Mouse (Mus musculus) stomach, embryonic 14.5 days (tissue): ENCODE measurements around the gene Tmem117. TPM values are rescaled to one million over a fixed set of nuclear protein-coding genes. Genes with fewer than 3 reads are reported as not detected.

ENCODE experiments used
- ATAC-seq: fragments of 200-750 bp; cut with Nextera tagmentation; 2 replicates; pipeline ENCODE4 v1.8.0; 2017; ENCODE audit warnings: low read depth, moderate TSS enrichment; ENCODE audit not compliant: insufficient number of reproducible peaks, insufficient read depth, low FRiP score
- H3K27ac ChIP-seq: fragments of 300-500 bp; sonication (generic); 2 replicates; pipeline ENCODE4 v1.5.1; 2014; ENCODE audit warnings: mild to moderate bottlenecking, low read length, moderate library complexity, mixed read lengths
- H3K27me3 ChIP-seq: fragments of 300-500 bp; sonication (generic); 2 replicates; pipeline ENCODE4 v1.6.1; 2014; ENCODE audit warnings: low read length, control low read depth, mixed read lengths; ENCODE audit not compliant: control insufficient read depth, insufficient read depth
- H3K36me3 ChIP-seq: fragments of 300-500 bp; sonication (generic); 2 replicates; pipeline ENCODE4 v1.6.1; 2014; ENCODE audit warnings: mild to moderate bottlenecking, control low read depth, low read length, moderate library complexity, mixed read lengths; ENCODE audit not compliant: control insufficient read depth, insufficient read depth
- H3K4me1 ChIP-seq: fragments of 300-500 bp; sonication (generic); 2 replicates; pipeline ENCODE4 v1.6.1; 2014; ENCODE audit warnings: low read length, control low read depth, mixed read lengths; ENCODE audit not compliant: control insufficient read depth, insufficient read depth
- H3K4me2 ChIP-seq: fragments of 300-500 bp; sonication (generic); replicated peaks from 2 replicates; pipeline ENCODE4 v1.6.1; 2014; ENCODE audit warnings: low read depth, low read length, control low read depth
- H3K4me3 ChIP-seq: fragments of 300-500 bp; sonication (generic); 2 replicates; pipeline ENCODE4 v1.5.1; 2014; ENCODE audit warnings: low read depth, low read length, control low read depth
- H3K9ac ChIP-seq: fragments of 300-500 bp; sonication (generic); replicated peaks from 2 replicates; pipeline ENCODE4 v1.6.1; 2014; ENCODE audit warnings: low read depth, mild to moderate bottlenecking, control low read depth, low read length, moderate library complexity, mixed read lengths
- H3K9me3 ChIP-seq: fragments of 300-500 bp; sonication (generic); 2 replicates; pipeline ENCODE4 v1.6.1; 2016; ENCODE audit warnings: low read depth, low read length, control low read depth; ENCODE audit not compliant: control insufficient read depth
- WGBS: fragments of 180-500 bp; shearing (Covaris S2); extraction: QIAGEN DNeasy Blood & Tissue Kit; methylation state at CpG from one replicate; pipeline ENCODE4 v1.1.7; 2014; 5-methylcytosine and 5-hydroxymethylcytosine counted together
- polyA plus RNA-seq: library from polyadenylated mRNA; unstranded; fragments of >200 nt; fragmentation: Nextera tagmentation; extraction: Ambion mirVana; gene quantifications from 2 replicates; pipeline ENCODE4 v1.2.1, GENCODE M21; 2014

The Tmem117 gene
- polyA plus RNA-seq, 1 experiment from 2014 or later, result 3.8 TPM

DNA sequence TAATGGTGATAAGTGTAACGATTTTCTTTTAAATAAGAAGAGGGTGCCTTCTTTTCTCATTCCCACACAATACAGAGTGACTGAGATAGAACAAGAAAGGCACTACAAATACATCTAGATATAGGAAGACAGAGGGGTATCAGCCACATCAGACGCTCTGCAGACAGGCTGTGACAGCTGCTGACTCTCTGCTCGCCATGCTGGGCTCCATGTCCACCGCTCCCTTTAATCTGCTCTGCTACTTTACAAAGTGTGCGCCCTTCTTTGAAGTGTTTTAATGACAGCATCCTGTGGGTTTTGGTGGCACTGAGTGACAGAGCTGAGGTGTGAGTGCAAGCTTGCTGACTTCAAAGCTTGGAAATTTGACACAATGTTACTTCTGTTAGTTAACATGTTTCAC, 314.9 kb downstream of the Tmem117 start:
- no peak for ATAC-seq
- Histone ChIP-seq H3K4me3 (no peak overlapping the region), H3K4me1 (no peaks in the 10 kb centered on the region), H3K9ac (no peak overlapping the region), H3K36me3 (no peaks in the 10 kb centered on the region), H3K4me2 (no peak overlapping the region), H3K9me3 (no peaks in the 10 kb centered on the region), H3K27ac (no peak overlapping the region), H3K27me3 (no peaks in the 10 kb centered on the region)
- 62% methylated on average over 5 of the region's 5 CpGs for WGBS

DNA sequence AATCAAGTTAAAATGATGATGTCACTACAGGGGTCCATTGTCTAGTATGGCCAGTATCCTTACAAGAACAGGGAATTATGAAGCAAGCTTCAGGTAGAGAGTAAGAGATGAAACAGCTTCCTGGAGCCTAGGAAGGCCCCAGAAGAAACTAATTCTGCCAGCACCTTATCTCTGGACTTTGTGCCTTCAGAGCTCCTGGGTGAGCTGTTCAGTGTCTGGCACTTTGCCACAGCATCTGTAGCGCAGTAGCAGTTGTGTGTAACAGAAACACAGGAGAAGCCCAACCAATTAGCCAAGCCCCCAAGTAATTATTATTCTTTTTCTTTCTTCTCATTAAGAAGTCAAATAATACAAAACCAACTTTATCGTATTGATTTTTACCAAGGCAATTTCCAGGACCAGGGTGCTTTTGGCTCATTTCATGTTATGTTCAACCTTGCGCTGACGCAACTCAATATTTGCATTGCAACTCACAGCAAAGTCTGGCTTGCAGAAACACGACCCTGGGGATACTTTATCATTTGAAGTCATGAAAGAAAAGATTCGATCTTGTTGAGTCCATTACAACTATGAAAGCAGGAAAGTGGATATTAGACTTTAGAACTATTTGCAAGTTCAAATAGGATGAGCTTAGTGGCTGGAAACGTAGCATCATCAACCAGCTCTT, 322.5 kb downstream of the Tmem117 start:
- Histone ChIP-seq H3K4me2 (no peak overlapping the region), H3K4me1 (no peaks in the 10 kb centered on the region), H3K27ac (no peak overlapping the region), H3K4me3 (no peak overlapping the region), H3K36me3 (no peaks in the 10 kb centered on the region), H3K9me3 (no peaks in the 10 kb centered on the region), H3K9ac (no peak overlapping the region), H3K27me3 (no peaks in the 10 kb centered on the region)
- WGBS, result 68% methylated on average over 7 of the region's 7 CpGs
- no peak for ATAC-seq

DNA sequence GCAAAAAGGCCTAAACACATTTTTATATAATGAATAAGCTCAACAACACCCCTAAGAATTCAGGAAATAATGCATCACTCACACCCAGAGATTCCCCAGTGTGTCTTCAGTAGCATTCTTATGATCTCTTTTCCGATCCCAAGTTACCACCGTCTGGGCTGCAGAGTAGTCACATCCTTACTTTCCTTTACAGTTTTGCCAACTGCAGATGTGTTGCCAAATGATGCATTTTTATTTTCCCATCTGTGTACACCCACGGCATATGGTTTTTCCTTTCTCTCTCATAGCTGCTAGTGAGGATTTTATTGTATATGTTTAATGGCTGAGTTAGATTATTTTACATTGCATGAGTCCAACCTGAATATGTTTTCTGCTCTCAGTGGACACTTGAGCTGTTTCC, 327.7 kb downstream of the Tmem117 start:
- Histone ChIP-seq H3K27me3 (no peaks in the 10 kb centered on the region), H3K36me3 (no peaks in the 10 kb centered on the region), H3K27ac (no peak overlapping the region), H3K9ac (no peak overlapping the region), H3K4me2 (no peak overlapping the region), H3K9me3 (no peaks in the 10 kb centered on the region), H3K4me3 (no peak overlapping the region), H3K4me1 (no peaks in the 10 kb centered on the region)
- WGBS, result 75% methylated on average over 3 of the region's 3 CpGs
- ATAC-seq, result no peak

DNA sequence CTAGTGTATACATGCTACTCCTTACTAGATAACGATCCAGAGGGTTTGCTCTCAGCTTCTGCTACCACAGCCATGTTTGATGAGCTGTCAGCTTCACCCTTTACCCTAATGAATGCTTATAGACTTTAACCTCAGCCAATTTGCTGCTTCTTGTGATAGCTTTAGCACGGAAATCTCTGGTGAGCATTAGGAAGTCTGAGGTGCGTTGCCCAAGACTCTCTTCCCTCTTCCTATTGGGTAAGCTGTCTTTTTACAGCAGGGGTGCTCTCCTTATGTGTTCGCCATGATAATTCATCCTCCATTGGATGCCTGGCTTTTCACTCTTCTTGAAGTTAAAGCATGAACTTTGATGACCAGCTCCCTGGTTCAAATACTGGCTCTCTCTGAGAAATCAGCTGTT, 328.2 kb downstream of the Tmem117 start:
- no peaks in the 10 kb centered on the region for H3K36me3 ChIP-seq
- 67% methylated on average over 4 of the region's 4 CpGs for WGBS
- no peaks in the 10 kb centered on the region for H3K4me1 ChIP-seq
- no peak overlapping the region for H3K9ac ChIP-seq
- no peaks in the 10 kb centered on the region for H3K27me3 ChIP-seq
- no peak overlapping the region for H3K4me3 ChIP-seq
- H3K4me2 ChIP-seq, result no peak overlapping the region
- H3K27ac ChIP-seq, result no peak overlapping the region
- H3K9me3 ChIP-seq, result no peaks in the 10 kb centered on the region
- ATAC-seq, result no peak

DNA sequence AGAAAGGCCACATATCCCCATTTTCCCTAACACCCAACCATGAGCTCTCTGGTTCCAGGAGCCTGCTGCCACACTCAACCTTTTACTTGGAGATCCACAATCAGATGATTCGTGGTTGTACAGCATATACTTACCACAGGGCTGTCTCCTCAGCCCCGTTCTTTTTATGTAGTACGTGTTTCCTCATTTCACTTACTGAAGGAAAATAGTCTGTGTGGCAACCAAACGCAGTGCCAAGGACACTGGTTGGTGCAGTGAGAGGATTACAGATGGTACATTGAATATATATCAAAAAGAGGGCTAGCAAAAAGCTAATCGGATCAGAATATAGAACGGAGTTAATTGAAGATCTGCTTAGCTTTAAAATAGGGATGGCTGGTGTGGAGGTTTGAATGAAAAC, 338.0 kb downstream of the Tmem117 start:
- H3K27ac ChIP-seq, result no peak overlapping the region
- no peak overlapping the region for H3K4me2 ChIP-seq
- 89% methylated on average over 6 of the region's 6 CpGs for WGBS
- H3K9me3 ChIP-seq, result no peaks in the 10 kb centered on the region
- no peaks in the 10 kb centered on the region for H3K4me1 ChIP-seq
- no peaks in the 10 kb centered on the region for H3K36me3 ChIP-seq
- H3K9ac ChIP-seq, result no peak overlapping the region
- H3K4me3 ChIP-seq, result no peak overlapping the region
- ATAC-seq, result no peak
- no peaks in the 10 kb centered on the region for H3K27me3 ChIP-seq

DNA sequence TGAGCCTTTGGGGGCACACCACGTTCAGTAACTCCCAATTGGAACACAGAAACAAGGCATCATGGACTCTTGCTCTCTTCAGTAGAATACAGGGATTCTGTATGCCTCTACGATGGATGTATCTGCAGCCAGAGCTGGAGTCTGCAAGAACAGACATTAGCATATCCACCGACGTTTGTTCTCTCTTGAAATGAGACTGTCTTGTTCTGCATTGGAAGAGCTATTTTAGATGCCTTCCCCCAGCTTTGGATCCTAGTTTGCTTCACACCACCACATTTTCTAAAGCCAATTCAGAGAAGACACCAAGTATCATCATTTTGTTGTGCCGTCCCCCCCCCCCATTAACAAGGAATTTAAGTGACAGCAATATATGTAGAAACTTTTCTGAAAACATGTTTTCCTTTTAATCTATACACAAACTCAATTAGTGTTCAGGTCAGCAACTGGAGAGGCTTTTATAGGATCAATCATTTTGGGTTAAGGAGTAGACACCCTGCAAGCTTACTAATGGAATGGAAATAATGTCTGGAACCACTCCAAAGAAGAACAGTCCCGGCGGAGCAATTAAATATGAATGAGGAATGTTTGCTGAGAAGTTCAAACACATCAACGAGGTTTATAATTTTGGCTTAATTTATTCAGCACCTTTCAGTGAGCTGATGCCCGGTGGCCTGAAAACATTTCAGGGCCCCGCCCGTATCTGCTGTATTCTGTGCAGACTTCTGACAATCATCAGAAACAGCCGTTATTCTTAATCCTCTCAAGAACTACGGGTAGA, 339.6 kb downstream of the Tmem117 start:
- no peak overlapping the region for H3K27ac ChIP-seq
- no peak overlapping the region for H3K9ac ChIP-seq
- H3K4me2 ChIP-seq, result no peak overlapping the region
- H3K4me1 ChIP-seq, result no peaks in the 10 kb centered on the region
- no peaks in the 10 kb centered on the region for H3K36me3 ChIP-seq
- no peaks in the 10 kb centered on the region for H3K9me3 ChIP-seq
- H3K4me3 ChIP-seq, result no peak overlapping the region
- no peak for ATAC-seq
- 75% methylated on average over 13 of the region's 13 CpGs for WGBS
- no peaks in the 10 kb centered on the region for H3K27me3 ChIP-seq

DNA sequence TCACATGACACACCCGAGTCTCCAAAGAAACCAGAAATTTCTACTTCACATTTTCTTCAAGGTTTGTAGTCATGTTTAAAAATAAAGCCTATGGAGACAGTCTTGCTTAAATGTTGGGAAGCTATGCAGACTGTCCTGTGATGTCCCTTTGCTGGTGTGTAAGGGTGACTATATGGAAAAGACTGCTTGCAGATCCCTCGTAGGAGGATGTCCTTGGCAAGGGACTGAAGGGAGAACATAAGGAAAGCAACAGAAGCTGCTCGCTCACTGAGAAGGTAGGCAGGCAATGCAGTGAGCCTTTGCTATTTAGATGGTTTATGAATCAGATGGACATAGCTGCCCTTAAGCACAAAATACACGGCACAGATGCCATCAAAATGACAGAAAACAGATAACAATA, 352.8 kb downstream of the Tmem117 start:
- no peaks in the 10 kb centered on the region for H3K27me3 ChIP-seq
- no peak for ATAC-seq
- 83% methylated on average over 4 of the region's 4 CpGs for WGBS
- no peak overlapping the region for H3K27ac ChIP-seq
- H3K9ac ChIP-seq, result no peak overlapping the region
- no peaks in the 10 kb centered on the region for H3K4me1 ChIP-seq
- H3K4me2 ChIP-seq, result no peak overlapping the region
- no peaks in the 10 kb centered on the region for H3K9me3 ChIP-seq
- no peak overlapping the region for H3K4me3 ChIP-seq
- no peaks in the 10 kb centered on the region for H3K36me3 ChIP-seq

DNA sequence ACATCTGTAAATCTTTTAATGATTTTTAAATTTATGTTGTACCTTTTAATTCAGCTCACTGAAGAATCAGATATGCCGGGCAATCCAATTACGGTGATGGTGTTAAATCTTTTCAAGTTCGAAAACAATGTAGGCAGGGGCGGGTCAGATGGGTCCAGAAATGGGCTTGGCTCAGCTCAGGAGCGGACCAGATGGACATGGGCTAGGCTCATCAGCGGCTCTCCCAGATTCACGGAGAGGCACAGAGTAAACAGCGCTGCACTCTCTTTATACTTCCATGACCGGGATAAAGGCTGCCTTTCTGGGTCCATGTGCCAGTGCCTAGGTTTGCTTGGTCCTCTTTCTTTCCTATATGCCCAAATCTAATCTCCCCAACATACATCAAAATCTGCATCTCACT, 366.3 kb downstream of the Tmem117 start:
- WGBS, result 89% methylated on average over 9 of the region's 9 CpGs
- Histone ChIP-seq H3K4me1 (no peaks in the 10 kb centered on the region), H3K27me3 (no peaks in the 10 kb centered on the region), H3K9me3 (no peaks in the 10 kb centered on the region), H3K4me2 (no peak overlapping the region), H3K27ac (no peak overlapping the region), H3K4me3 (no peak overlapping the region), H3K36me3 (no peaks in the 10 kb centered on the region), H3K9ac (no peak overlapping the region)
- ATAC-seq, result no peak
